Mouse (Mus musculus): ENCODE results near the gene Vmn1r172. TPM values are rescaled to one million over a fixed set of nuclear protein-coding genes. Genes with fewer than 3 reads are reported as not detected.
"Not testable (repeated sequence)": the region's sequence is repeated elsewhere in the genome, so short reads cannot be mapped to it uniquely, and the experiment has no call there.

The Vmn1r172 gene
- not detected in 2 replicates for polyA plus RNA-seq (2012; ENCODE audit: insufficient read depth, insufficient read length, missing spikeins)

DNA sequence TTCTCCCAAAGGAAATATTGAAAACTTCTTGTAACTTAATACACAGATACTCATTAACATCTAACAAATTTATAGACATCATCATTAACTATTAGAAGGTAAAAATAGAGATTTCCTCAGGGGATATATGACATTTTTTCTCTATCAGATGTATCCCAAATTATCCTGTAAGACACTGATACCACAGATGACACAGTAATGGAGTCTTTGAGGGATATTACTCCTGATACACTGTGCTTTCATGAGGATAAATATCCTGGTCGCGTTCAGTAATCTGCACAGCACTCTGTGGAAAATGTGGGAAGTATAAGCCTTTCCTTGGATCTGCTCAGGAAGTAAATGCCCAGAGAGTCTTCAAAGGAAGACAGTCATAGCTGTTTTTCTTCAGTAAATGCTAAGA, at the start of gene Vmn1r172:
Gene Vmn1r172, plus strand, starts transcription at position 301 of the 400 bp plus-strand sequence.
- H3K4me1 ChIP-seq (ENCODE audit: control insufficient read depth, insufficient read depth, low read length): no peaks in the 10 kb centered on the region
- H3K27ac ChIP-seq (ENCODE audit: insufficient read depth, low read depth, low read length): no peak within 1 kb of the TSS
- no peak for TF ChIP-seq CTCF (IDR thresholded peaks at IDR 0.05; ENCODE audit: low read depth, low read length)
- TF ChIP-seq POLR2A (IDR thresholded peaks at IDR 0.05; ENCODE audit: borderline replicate concordance, low read depth, low read length): no peak
- H3K4me3 ChIP-seq (ENCODE audit: insufficient read depth, low read length): no peak within 1 kb of the TSS

DNA sequence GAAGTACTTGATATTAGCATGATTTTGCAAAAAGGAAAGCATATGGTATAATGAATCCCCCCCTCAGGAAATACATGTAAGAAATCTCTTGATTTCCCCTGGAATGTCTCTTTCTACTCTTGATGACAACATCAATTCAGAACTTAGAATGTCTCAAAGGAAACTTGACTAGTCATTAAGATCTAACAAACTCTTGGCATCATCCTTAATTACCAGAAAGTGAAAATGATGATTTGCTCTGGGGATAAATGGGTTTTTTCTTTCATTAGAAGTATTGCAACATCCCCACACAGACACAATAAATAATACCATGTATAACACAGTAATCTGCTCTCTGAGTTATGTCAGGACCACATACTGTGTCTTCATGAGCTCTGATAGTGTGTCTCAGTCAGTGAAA, 27.7 kb upstream of the Vmn1r172 start, which contains the start of gene Vmn1r171:
Gene Vmn1r171, plus strand, starts transcription at position 301 of the 400 bp plus-strand sequence.
- Histone ChIP-seq H3K27ac (ENCODE audit: insufficient read depth, low read depth, low read length) (no peak within 1 kb of the TSS), H3K4me1 (ENCODE audit: control insufficient read depth, insufficient read depth, low read length) (no peaks in the 10 kb centered on the region), H3K4me3 (ENCODE audit: insufficient read depth, low read length) (no peak within 1 kb of the TSS)
- TF ChIP-seq POLR2A (IDR thresholded peaks at IDR 0.05; ENCODE audit: borderline replicate concordance, low read depth, low read length) (no peak), CTCF (IDR thresholded peaks at IDR 0.05; ENCODE audit: low read depth, low read length) (no peak)

DNA sequence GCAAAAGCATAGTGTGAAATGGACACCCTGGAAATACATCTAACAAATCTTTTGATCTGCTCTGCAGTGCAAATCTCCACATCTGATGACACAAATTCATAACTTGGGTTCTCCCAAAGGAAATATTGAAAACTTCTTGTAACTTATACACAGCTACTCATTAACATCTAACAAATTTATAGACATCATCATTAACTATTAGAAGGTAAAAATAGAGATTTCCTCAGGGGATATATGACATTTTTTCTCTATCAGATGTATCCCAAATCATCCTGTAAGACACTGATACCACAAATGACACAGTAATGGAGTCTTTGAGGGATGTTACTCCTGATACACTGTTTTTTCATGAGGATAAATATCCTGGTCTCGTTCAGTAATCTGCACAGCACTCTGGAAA, 42.3 kb downstream of the Vmn1r172 start, which contains the start of gene Vmn1r173:
Gene Vmn1r173, plus strand, starts transcription at position 301 of the 400 bp plus-strand sequence.
- not testable (repeated sequence) for H3K27ac ChIP-seq (ENCODE audit: insufficient read depth, low read depth, low read length); H3K4me3 ChIP-seq (ENCODE audit: insufficient read depth, low read length)

More for the DNA sequence above, 42.3 kb downstream of the Vmn1r172 start, which contains the start of gene Vmn1r173:
- H3K4me1 ChIP-seq (ENCODE audit: control insufficient read depth, insufficient read depth, low read length): not testable (repeated sequence)

Other genes starting within 250 kb of the Vmn1r172 start
- gene Vmn1r167, start 151.1 kb upstream of the Vmn1r172 start, polyA plus RNA-seq (2012; ENCODE audit: insufficient read depth, insufficient read length, missing spikeins): not detected in 2 replicates
- gene Vmn1r168, start 118.6 kb upstream of the Vmn1r172 start, polyA plus RNA-seq (2012; ENCODE audit: insufficient read depth, insufficient read length, missing spikeins): not detected in 2 replicates
- gene Vmn1r169, start 82.8 kb upstream of the Vmn1r172 start, polyA plus RNA-seq (2012; ENCODE audit: insufficient read depth, insufficient read length, missing spikeins): not detected in 2 replicates
- not detected in 2 replicates for gene Vmn1r170, start 52.1 kb upstream of the Vmn1r172 start, polyA plus RNA-seq (2012; ENCODE audit: insufficient read depth, insufficient read length, missing spikeins)
- gene Vmn1r171, start 27.6 kb upstream of the Vmn1r172 start, polyA plus RNA-seq (2012; ENCODE audit: insufficient read depth, insufficient read length, missing spikeins): not detected in 2 replicates
- gene Vmn1r173, start 42.4 kb downstream of the Vmn1r172 start, polyA plus RNA-seq (2012; ENCODE audit: insufficient read depth, insufficient read length, missing spikeins): not detected in 2 replicates
- 0.09 TPM in 1 of 2 replicates, not detected in the other for gene Vmn1r174, start 94.0 kb downstream of the Vmn1r172 start, polyA plus RNA-seq (2012; ENCODE audit: insufficient read depth, insufficient read length, missing spikeins)
- gene Vmn1r175, start 152.3 kb downstream of the Vmn1r172 start, polyA plus RNA-seq (2012; ENCODE audit: insufficient read depth, insufficient read length, missing spikeins): not detected in 2 replicates
- gene Vmn1r176, start 179.1 kb downstream of the Vmn1r172 start, polyA plus RNA-seq (2012; ENCODE audit: insufficient read depth, insufficient read length, missing spikeins): not detected in 2 replicates
- not detected in 2 replicates for gene Vmn1r177, start 208.1 kb downstream of the Vmn1r172 start, polyA plus RNA-seq (2012; ENCODE audit: insufficient read depth, insufficient read length, missing spikeins)
- not detected in 2 replicates for gene Vmn1r178, start 233.7 kb downstream of the Vmn1r172 start, polyA plus RNA-seq (2012; ENCODE audit: insufficient read depth, insufficient read length, missing spikeins)

Measured in bone marrow macrophage, adult 2 months (primary cell).